Mouse (Mus musculus) large intestine, adult 2 months (tissue): Measurements from ENCODE around the gene D1Pas1. TPM values are rescaled to one million over a fixed set of nuclear protein-coding genes. Genes with fewer than 3 reads are reported as not detected.
A peak's percentile ranks its signal among the peaks of the same experiment; 100 is the strongest.

Experiments used
- DNase-seq: peaks from one replicate; pipeline ENCODE4 v3.0.0-alpha.2; 2012; ENCODE audit warnings: low read depth, low spot score
- WGBS: fragments of 180-500 bp; shearing (Covaris S2); methylation state at CpG from one replicate; pipeline ENCODE4 v1.1.7; 2018; 5-methylcytosine and 5-hydroxymethylcytosine counted together
- polyA plus RNA-seq: library from polyadenylated mRNA; depleted of rRNA; stranded (reverse); fragments of >200 nt; gene quantifications from 2 replicates; pipeline ENCODE4 v1.2.3, GENCODE M21; 2012; rRNA removed

D1Pas1 gene
- polyA plus RNA-seq, result not detected in 2 replicates

GRCm38 (mm10) chr1:186967201-186967812 is at the start of gene D1Pas1:
Gene D1Pas1, plus strand, starts transcription at chr1:186967416.
- DNase-seq, result no peak
- WGBS, result 83% methylated on average over 53 of the region's 53 CpGs

DNA sequence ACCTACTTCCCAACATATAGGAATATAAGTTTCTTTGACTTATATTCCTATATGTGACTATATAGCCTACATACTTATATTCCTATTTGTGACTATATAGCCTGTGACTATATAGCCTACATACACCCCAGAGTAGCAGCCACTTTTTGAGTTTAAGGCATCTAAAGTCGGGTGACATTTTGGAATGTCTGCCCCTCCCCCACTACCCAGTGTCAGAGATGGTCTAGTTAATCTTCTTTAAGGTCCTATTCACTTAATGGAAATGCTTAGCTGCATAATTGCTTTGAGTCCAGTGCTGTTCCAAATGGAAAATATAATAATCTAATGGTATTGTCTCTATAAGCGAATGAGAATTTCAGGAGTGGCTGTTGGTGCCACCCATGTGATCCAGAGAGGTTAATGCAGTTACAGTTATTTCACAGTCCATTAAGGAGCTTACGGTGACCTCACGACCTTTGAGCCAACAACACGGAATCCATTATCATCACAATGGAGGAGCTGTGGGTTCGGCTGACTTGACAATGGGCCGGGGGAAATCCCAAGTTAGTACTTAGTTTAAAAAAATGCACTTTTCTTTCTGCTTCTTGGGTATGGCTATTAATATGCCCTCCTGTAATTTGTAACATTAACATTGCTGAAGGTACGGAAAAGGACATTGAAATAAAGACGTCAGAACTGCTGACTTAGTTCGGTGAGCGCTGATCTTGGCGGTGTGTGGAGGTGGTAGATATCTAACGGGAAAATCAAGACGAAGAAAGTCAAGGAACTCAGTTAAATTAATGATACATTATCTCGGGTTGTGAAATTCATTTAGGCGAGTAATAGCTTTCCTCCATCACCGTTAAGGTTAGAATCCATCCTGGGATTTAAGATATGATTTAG is 44.5 kb upstream of the D1Pas1 start:
- DNase-seq, result no peak
- WGBS, result 58% methylated on average over 17 of the region's 17 CpGs

DNA sequence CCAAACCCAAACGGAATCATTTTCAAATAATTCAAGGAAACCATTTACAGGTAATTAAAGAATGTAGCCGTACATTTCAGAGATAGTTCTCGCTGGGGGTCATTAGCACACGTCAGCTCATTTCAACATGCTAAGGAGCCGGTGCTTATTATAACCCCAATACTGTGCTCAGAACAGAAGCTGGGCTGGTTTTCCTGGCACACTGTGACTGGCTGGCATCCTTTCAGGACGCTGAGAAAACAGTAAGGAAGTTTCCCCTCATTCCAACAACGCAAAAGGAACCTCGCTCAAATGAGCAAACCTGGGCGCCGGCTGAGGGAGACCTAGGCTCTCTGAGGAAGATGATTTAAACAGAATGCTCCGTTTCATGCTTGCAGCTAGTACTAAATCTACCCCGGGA is 43.2 kb upstream of the D1Pas1 start:
- DNase-seq, result no peak
- WGBS, result 58% methylated on average over 12 of the region's 12 CpGs

- 46% methylated on average over 9 of the region's 9 CpGs for WGBS
Measured at GRCm38 (mm10) chr1:186925411-186925810, 41.8 kb upstream of the D1Pas1 start.

GRCm38 (mm10) chr1:186926316-186926949 is 40.8 kb upstream of the D1Pas1 start:
- no peak for DNase-seq
- WGBS, result 70% methylated on average over 8 of the region's 8 CpGs

More at GRCm38 (mm10) chr1:186925411-186925810, 41.8 kb upstream of the D1Pas1 start:
- DNase-seq, result no peak

GRCm38 (mm10) chr1:186926950-186927316 is 40.3 kb upstream of the D1Pas1 start:
- 71% methylated on average over 6 of the region's 6 CpGs for WGBS

GRCm38 (mm10) chr1:186927494-186927893 is 39.7 kb upstream of the D1Pas1 start:
- WGBS, result 64% methylated on average over 4 of the region's 4 CpGs
- no peak for DNase-seq

More at GRCm38 (mm10) chr1:186926950-186927316, 40.3 kb upstream of the D1Pas1 start:
- DNase-seq, result no peak

DNA sequence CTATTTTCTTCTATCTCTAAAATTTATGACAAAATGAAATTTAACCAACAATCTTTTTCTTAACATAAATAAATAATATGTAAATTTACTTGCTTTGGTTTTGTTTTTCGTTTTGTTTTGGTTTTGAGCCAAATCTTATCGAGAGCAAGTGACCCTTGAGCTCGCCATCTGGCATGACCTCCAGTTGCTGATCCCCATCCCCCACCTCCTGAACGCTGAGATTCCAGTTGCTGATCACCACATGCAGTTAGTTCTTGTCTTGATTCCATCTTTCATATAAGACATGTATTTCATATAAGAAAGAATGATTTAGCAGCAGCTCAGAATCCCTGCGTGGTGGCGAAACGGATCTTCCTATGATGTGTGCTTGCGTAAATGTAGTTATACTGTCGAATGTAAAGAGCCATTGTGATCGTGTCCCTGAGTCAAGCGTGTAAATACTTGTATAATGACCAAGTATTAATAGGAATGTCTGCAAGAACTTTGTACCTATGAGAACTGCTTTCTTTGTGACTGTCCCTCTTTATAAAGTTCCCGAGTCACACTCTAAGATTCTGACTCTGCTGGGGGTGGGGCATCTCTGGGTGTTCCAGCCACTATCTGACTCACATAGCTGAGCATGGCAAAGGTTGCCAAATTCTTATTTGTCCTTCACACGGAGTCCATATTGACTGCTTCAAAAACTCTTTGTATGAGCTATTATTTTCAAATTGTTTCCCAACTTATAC is 36.9 kb upstream of the D1Pas1 start:
- DNase-seq, result no peak
- WGBS, result 62% methylated on average over 13 of the region's 13 CpGs

GRCm38 (mm10) chr1:186930888-186931233 is 36.4 kb upstream of the D1Pas1 start:
- WGBS, result 76% methylated on average over 6 of the region's 6 CpGs
- no peak for DNase-seq

- WGBS, result 93% methylated on average over 1 of the region's 1 CpGs
- DNase-seq, result no peak
Measured at GRCm38 (mm10) chr1:186934205-186934604, 33.0 kb upstream of the D1Pas1 start.

DNA sequence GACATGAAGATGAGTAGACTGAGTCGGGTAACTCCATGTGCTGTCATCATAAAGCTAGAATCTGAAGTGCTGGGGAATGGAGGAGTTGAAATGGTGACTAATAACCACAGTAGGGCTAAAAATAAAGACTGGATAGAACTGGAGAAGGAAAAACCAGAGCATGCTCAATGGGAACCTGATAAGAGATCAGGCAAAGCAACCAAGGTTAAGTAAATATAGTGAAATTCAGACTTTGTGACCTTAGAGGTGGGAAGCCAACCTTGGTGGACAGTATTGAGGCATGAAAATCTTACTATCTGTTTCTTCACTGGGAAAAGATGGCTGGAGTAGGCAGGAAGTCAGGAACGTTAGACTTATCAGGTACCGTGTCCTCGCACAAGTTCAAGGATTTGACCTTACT is 14.8 kb upstream of the D1Pas1 start:
- WGBS, result 58% methylated on average over 4 of the region's 4 CpGs
- DNase-seq, result no peak

DNA sequence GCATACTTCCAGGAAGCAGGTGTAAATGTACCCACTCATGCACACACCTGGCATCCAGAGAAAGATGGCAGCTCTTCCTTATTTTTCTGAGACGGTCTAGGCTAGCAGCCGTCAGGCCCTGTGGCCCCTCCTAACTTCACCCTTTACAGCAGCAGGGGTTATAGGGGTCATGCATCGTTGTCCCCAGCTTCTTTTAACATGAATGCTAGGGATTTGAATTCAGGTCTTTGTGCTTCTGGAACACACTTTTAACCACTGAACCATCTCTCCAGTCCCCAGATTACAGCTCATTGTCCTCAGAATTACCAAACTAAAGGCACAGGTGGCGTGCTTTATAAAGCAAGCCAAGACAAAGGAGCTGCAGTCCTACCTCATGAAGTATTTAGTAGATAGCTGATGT is 12.6 kb upstream of the D1Pas1 start:
- no peak for DNase-seq
- WGBS, result 77% methylated on average over 4 of the region's 4 CpGs

DNA sequence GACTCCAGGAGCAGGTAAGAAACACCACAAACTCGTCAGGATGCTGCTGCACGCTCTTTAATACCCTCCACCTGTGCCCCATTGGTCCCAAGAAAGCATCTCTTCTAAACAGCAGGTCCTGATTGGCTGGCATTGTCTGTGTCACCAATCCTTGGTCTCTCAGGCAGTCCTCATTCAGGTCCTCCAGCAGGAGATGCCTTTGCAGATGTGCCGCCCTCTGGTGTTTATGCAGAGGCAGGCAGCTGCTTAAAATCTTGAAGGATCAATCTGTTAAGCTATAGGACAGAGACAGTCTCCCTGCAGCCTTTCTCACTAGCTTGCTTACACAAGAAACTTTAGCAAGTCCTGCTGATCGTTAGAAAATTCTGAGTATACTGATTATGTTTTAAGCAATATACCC is 7.8 kb upstream of the D1Pas1 start:
- DNase-seq, result no peak

DNA sequence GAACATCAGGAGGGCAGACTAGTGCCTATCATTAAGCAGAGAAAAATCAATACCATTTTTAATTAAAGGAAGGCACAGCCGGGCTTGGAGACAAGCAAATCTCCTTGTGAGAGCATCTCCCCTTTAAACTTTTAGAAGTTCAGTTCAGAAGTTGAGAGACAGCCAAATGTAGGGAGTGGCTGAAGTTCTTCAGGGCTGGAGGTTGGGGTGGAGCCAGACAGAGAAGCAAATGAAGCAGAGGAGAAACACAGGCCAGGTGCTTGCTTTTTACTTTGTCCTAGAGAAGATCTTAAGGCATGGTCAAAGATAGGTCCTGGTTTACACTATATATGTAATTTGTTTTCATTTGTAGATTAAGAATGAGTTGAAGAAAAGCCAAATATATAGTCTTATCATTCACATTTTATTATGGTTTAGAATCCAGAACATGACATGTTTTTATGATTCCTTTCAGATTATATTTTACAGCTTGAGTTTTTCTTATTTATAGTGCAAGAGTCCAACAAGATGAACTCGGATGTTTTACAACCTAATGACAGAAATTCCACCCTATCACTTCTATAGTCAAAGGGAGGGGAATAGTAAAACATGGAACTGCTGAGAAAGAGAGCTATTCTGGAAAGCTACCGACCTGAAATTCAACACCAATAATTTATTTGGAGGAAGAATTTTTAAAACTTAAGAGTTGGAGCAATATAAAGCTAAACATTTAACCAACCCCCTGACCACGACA is 2.9 kb upstream of the D1Pas1 start:
- WGBS, result 13% methylated on average over 4 of the region's 4 CpGs
- peak; percentile 21 for DNase-seq

More for the DNA sequence above, 7.8 kb upstream of the D1Pas1 start:
- 52% methylated on average over 4 of the region's 4 CpGs for WGBS

- 93% methylated on average over 34 of the region's 34 CpGs for WGBS
- DNase-seq, result no peak
Measured at GRCm38 (mm10) chr1:186967926-186968325, 710 bp downstream of the D1Pas1 start.

GRCm38 (mm10) chr1:186976937-186977540 is 9.8 kb downstream of the D1Pas1 start:
- no peak for DNase-seq
- WGBS, result 62% methylated on average over 4 of the region's 4 CpGs

GRCm38 (mm10) chr1:186977801-186978200 is 10.6 kb downstream of the D1Pas1 start:
- no peak for DNase-seq
- 94% methylated on average over 2 of the region's 2 CpGs for WGBS

DNA sequence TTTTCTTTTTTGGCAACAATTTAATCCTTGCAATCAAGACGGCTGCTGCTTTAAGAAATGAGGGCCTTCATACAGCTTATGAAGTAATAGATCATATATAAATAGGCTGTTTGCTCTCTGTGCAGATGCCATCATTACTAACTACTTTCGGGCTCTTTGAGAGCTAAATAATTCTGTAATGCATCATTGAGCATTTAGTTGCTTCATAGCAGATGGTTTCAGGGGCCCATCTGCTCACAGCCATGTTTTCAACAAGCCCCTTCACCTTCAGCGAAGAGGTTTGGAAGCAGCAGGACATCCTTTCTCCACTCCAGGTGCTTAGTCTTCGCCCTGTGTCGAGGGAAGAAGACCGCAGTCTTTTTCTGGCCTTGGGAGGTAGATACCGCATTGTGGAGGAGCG is 12.2 kb downstream of the D1Pas1 start:
- no peak for DNase-seq
- WGBS, result 82% methylated on average over 8 of the region's 8 CpGs

DNA sequence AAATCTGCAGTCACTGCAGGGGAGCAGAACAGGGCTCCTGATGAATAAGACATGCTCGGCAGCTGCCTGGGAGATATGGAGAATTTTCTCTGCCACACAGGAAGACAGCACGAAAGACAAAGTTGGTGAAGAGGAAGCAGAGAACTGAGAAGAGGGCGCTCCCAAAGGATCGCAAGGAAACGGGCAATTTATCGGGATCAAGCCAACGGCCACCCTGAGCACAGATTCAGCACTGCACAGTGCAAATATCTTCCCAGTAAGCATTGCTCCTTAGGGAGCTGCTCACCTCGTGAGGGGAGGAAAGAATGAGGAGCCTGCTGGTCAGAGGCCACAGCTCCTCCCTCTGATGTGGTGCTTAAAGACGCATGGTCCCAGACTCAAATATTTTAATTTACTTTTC is 13.3 kb downstream of the D1Pas1 start:
- no peak for DNase-seq
- WGBS, result 69% methylated on average over 9 of the region's 9 CpGs
